Mouse (Mus musculus) yolk sac, embryonic 10.5 days (tissue): Measurements from ENCODE around the gene Gnb3.

Source experiments
- DNase-seq: peaks from one replicate; pipeline ENCODE4 v3.0.0-alpha.2; 2017; ENCODE audit warnings: low spot score

The Gnb3 gene

GRCm38 (mm10) chr6:124803061-124803460 lies 37.0 kb downstream of the Gnb3 start:
- no peak for DNase-seq

GRCm38 (mm10) chr6:124802400-124802799 lies 37.7 kb downstream of the Gnb3 start:
- DNase-seq: peak; percentile 57

- no peak for DNase-seq
Observed at GRCm38 (mm10) chr6:124796200-124796599, 43.9 kb downstream of the Gnb3 start.

DNA sequence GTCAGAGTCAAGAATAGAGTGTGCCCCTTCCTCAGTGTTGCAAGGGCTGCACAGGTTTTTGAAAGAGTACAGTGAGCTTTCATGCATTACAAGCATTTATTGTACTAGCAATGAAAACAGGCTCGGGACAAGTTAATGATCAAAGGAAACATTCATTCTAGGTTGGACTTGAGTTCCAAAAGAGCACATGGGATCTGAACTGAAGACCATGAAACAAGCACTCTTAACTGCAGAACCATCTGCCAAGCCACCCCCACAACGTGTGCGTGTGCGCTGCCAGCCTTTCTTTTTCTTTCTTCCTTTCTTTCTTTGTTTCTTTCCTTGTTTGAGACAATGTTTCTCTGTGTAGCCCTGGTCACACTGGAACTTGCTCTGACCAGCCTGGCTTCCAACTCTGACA lies 44.3 kb downstream of the Gnb3 start:
- no peak for DNase-seq

GRCm38 (mm10) chr6:124791911-124792310 lies 48.2 kb downstream of the Gnb3 start:
- DNase-seq: no peak

DNA sequence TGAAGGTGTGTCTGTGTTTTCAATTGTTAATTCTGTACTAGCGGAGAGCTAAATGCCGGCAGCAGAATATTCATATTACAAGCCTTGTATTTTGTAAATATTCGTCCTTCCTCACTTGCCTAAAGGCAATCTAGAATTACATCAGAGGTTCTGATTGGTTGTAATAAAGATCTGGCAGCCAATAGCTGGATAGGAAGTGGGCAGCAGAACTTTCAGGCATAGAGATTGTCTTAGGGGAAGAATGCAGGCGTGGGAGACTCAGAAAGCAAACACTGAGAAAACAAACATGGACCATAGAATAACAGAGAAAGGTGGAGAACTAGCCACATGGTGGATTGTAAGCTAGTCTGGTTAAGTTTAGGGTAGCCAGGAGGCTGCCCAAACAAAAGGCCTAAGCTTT lies 50.0 kb downstream of the Gnb3 start:
- DNase-seq: no peak

DNA sequence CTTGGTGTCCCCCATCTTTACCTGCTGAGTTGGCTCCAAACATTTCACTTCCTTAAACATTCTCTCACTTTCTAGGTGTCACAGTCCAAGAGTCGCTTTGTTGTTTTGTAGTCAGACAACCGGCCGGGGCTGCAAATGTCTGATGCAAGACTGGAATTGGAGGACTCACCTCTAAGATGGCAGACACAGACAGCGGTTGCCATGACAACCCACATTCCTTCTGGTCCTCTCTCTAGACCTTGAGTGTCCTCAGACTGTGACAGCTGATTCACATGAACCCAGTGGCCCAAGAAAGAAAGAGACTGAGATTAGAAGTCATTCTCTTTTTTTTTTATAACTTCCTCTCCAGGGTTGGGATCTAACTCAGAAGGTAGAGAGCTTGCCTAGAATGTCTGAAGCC lies 50.6 kb downstream of the Gnb3 start:
- DNase-seq: peak; percentile 53

GRCm38 (mm10) chr6:124787722-124788121 lies 52.4 kb downstream of the Gnb3 start:
- DNase-seq: no peak

- DNase-seq: no peak
Observed at GRCm38 (mm10) chr6:124786756-124787420, 53.2 kb downstream of the Gnb3 start.
